Mouse (Mus musculus) heart, adult 2 months (tissue): Measurements from ENCODE around the gene Synpr.

Source experiments
- CTCF ChIP-seq: fragments of 200-600 bp; IDR thresholded peaks from 2 replicates; pipeline ENCODE4 v1.8.1; 2022; ENCODE audit warnings: antibody characterized with exemption, mild to moderate bottlenecking, moderate library complexity
- EP300 ChIP-seq: fragments of 200-500 bp; IDR thresholded peaks from 2 replicates; pipeline ENCODE4 v1.6.1; 2011; ENCODE audit warnings: low read depth, low read length, control low read depth; ENCODE audit not compliant: insufficient read depth
- POLR2A ChIP-seq: fragments of 200-500 bp; IDR thresholded peaks from 2 replicates; pipeline ENCODE4 v1.6.1; 2011; ENCODE audit warnings: mild to moderate bottlenecking, low read depth, low read length, control low read depth; ENCODE audit not compliant: insufficient read depth

- no peak for TF ChIP-seq POLR2A
- TF ChIP-seq EP300: no peak
- no peak for TF ChIP-seq CTCF
These were observed 287.9 kb downstream of the Synpr start for GRCm38 (mm10) chr14:13572530-13572929.
